Mouse (Mus musculus): ENCODE data around the gene Arfgef2.

GRCm38 (mm10) chr2:166906523-166907182 is 101.3 kb downstream of the Arfgef2 start:
- TF ChIP-seq CTCF (conservative IDR thresholded peaks at IDR 0.05; ENCODE audit: low read length) (no peak), POU5F1 (IDR thresholded peaks at IDR 0.05; ENCODE audit: borderline replicate concordance, low read length) (no peak)

Data from E14TG2a.4 (cell line).